Mouse (Mus musculus) v-Abl transformed pro-B cells (cell line): ENCODE results near the gene Defb29.

Source experiments
- in situ Hi-C, 2 experiments: fragments of 400-800 bp; cut with MboI; formaldehyde crosslinking; loops; one replicate each; pipeline ENCODE4 v1.15.1; 2025; ENCODE audit not compliant: unreplicated experiment in 2 of 2

Gene Defb29

GRCm38 (mm10) chr2:152503950-152504349 is 35.9 kb downstream of the Defb29 start:
- in situ Hi-C loops, result no loop called here

DNA sequence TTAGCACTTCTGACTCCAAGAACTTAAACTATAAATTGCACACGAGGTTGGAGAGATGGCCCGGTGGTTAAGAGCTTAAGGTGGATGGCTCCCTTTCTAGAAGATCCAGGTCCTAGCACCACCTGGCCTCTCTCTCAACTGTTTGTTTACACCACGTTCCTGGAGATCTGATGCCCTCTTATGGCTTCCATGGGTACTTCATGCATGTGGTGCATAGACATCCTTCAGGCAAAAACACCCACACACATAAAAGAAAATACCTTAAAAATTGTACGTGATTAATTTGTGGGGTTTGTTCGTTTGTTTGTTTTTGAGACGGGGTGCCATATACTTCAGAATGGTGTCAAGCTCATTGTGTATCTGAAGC is 39.1 kb downstream of the Defb29 start:
- in situ Hi-C loops, result no loop called here

DNA sequence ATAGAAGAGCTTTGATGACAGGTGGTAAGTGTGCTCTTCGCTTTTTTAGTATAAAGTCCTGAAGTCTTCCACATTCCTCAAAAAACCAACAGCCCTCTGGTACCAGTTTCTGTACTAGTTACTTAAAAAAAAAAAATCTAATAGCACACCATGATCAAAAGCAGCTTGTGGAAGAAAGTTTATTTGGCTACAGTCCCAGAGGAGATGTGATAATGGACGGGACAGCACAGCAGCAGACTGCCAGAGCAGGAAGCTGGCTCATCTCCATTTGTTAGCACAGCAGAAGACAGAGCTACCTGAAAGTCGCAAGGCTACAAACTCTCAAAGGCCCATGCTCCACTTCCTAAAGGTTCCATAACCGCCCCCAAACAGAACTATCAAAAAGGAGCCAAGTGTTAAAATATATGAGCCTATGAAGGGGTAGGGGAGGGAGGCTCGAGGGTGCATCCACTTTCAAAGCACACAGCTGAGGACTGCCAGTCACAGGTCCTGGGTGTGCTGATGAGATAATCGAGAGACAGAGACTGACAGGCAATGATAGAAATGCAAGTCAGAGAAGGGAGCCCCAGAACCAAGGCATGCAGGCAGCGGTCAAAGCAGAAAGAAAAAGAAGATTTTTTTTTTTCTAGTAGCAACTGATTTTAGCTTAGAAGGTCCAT is 39.6 kb downstream of the Defb29 start:
- in situ Hi-C loops, result no loop called here

GRCm38 (mm10) chr2:152498020-152498419 is 41.9 kb downstream of the Defb29 start:
- in situ Hi-C loops, result no loop called here

- in situ Hi-C loops, result no loop called here
These were observed 46.7 kb downstream of the Defb29 start for GRCm38 (mm10) chr2:152493151-152493550.

- in situ Hi-C loops, result no loop called here
These were observed 49.9 kb downstream of the Defb29 start, which contains the start of gene Defb22 for GRCm38 (mm10) chr2:152490038-152490437. Gene Defb22 (minus strand): TSS chr2:152490138.
